Mouse (Mus musculus) C2C12 (cell line): Measurements from ENCODE around the gene Card19. TPM values are rescaled to one million over a fixed set of nuclear protein-coding genes. Genes with fewer than 3 reads are reported as not detected.

Experiments used
- H3K27me3 ChIP-seq: one replicate; pipeline ENCODE4 v1.6.1; 2011; ENCODE audit not compliant: control insufficient read depth, insufficient read depth, insufficient read length
- H3K36me3 ChIP-seq: one replicate; pipeline ENCODE4 v1.6.1; 2011; ENCODE audit not compliant: control insufficient read depth, insufficient read depth
- H3K4me3 ChIP-seq: one replicate; pipeline ENCODE4 v1.5.1; 2011; ENCODE audit warnings: mild to moderate bottlenecking, control low read depth; ENCODE audit not compliant: poor library complexity, insufficient read depth, severe bottlenecking
- H3K79me2 ChIP-seq: one replicate; pipeline ENCODE4 v1.6.1; 2011; ENCODE audit not compliant: control insufficient read depth, insufficient read depth
- H3K79me3 ChIP-seq: one replicate; pipeline ENCODE4 v1.6.1; 2011; ENCODE audit warnings: low read depth, control low read depth
- H3ac ChIP-seq: one replicate; pipeline ENCODE3; 2011; ENCODE audit warnings: low read depth; ENCODE audit not compliant: control insufficient read depth, insufficient read length
- CEBPB ChIP-seq: IDR thresholded peaks from one replicate; pipeline ENCODE4 v1.6.1; 2011; ENCODE audit warnings: low read depth, mild to moderate bottlenecking, control low read depth, moderate library complexity
- CTCF ChIP-seq: IDR thresholded peaks from one replicate; pipeline ENCODE4 v1.5.1; 2011; ENCODE audit not compliant: control insufficient read depth, insufficient read depth, insufficient read length
- FOSL1 ChIP-seq: IDR thresholded peaks from one replicate; pipeline ENCODE4 v1.8.0; 2011; ENCODE audit warnings: mild to moderate bottlenecking, low read length; ENCODE audit not compliant: poor library complexity, insufficient read depth, severe bottlenecking
- MAX ChIP-seq: IDR thresholded peaks from one replicate; pipeline ENCODE4 v1.6.1; 2011; ENCODE audit warnings: mild to moderate bottlenecking, control low read depth
- MYOD1 ChIP-seq: IDR thresholded peaks from one replicate; pipeline ENCODE4 v1.6.1; 2011; ENCODE audit warnings: low read depth; ENCODE audit not compliant: control insufficient read depth, insufficient read length
- MYOG ChIP-seq: IDR thresholded peaks from one replicate; pipeline ENCODE4 v1.6.1; 2011; ENCODE audit not compliant: control insufficient read depth, insufficient read length; ENCODE audit errors: extremely low read depth
- USF1 ChIP-seq: IDR thresholded peaks from one replicate; pipeline ENCODE4 v1.6.1; 2011; ENCODE audit warnings: low read depth, mild to moderate bottlenecking, control low read depth, moderate library complexity
- polyA plus RNA-seq: library from polyadenylated mRNA; unstranded; fragments of >200 nt; fragmentation: generic; extraction: Trizol; gene quantifications from one replicate; pipeline ENCODE4 v1.2.1, GENCODE M21; 2012; ENCODE audit warnings: missing spikeins

The Card19 gene
- polyA plus RNA-seq, 1 experiment, result 159 TPM

DNA sequence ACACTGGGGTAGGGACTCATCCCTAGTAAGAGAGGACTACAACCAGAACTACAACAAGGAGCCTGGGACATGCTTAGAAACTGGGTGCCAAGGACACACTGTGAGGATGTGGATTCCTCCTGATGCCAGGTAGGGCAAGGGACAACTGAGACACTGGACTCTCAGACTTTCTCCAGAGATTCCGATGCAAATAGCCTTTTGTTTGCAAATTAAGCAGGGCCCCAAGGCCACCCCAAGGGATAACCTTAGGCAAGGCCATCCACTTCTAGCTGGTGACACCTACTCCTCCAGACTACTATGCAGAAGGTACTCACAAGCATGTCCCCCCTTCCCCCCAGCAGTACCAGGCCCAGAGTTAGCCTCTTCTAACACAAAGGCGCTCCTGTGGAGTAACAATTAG lies 30.8 kb upstream of the Card19 start:
- Histone ChIP-seq H3K36me3 (no peaks in the 10 kb centered on the region), H3K4me3 (no peak overlapping the region), H3K79me3 (no peaks in the 10 kb centered on the region), H3K79me2 (no peaks in the 10 kb centered on the region), H3ac (no peak overlapping the region), H3K27me3 (no peaks in the 10 kb centered on the region)
- no peak for TF ChIP-seq CEBPB
- TF ChIP-seq USF1, result no peak
- no peak for TF ChIP-seq CTCF
- TF ChIP-seq MYOG, result no peak
- no peak for TF ChIP-seq MYOD1
- TF ChIP-seq MAX, result no peak
- TF ChIP-seq FOSL1, result no peak

- no peak overlapping the region for H3K4me3 ChIP-seq
- H3K36me3 ChIP-seq, result no peaks in the 10 kb centered on the region
- no peaks in the 10 kb centered on the region for H3K27me3 ChIP-seq
- H3ac ChIP-seq, result no peak overlapping the region
- H3K79me3 ChIP-seq, result no peaks in the 10 kb centered on the region
- no peaks in the 10 kb centered on the region for H3K79me2 ChIP-seq
- TF ChIP-seq CTCF (no peak), CEBPB (no peak), MYOG (no peak), FOSL1 (no peak), MYOD1 (no peak), MAX (no peak), USF1 (no peak)
Observed at GRCm38 (mm10) chr13:49246011-49246410, 30.2 kb upstream of the Card19 start.

DNA sequence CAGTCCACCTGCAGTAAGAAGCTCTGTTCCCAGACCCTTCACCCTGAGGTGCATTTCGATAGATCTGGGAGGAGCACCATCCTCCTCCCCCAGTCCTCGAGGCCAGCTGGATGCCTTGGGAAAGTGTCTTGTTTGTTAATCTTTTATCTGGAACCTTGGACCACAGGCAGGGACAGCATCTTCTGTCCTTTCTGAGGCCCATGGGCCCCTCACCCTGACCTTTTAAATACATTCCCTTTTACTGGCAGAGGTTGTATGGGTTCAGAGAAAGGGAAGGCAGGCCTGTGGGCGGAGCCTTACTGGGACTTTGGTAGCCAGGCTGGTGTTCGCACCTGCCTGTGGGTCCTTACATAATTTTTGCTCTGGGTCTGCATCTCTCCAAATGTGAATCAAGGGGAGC lies 29.4 kb upstream of the Card19 start:
- Histone ChIP-seq H3ac (no peak overlapping the region), H3K79me2 (no peaks in the 10 kb centered on the region), H3K27me3 (no peaks in the 10 kb centered on the region)

GRCm38 (mm10) chr13:49243492-49243891 lies 27.7 kb upstream of the Card19 start:
- Histone ChIP-seq H3K36me3 (no peaks in the 10 kb centered on the region), H3K4me3 (no peak overlapping the region), H3K27me3 (no peaks in the 10 kb centered on the region), H3K79me3 (no peaks in the 10 kb centered on the region), H3ac (no peak overlapping the region), H3K79me2 (no peaks in the 10 kb centered on the region)
- TF ChIP-seq CTCF (no peak), MYOG (no peak), MYOD1 (no peak), MAX (no peak), USF1 (no peak), CEBPB (no peak), FOSL1 (no peak)

More for the DNA sequence above, 29.4 kb upstream of the Card19 start:
- TF ChIP-seq CTCF (no peak), USF1 (no peak), MAX (no peak), FOSL1 (no peak), MYOG (no peak), CEBPB (no peak), MYOD1 (no peak)
- H3K79me3 ChIP-seq, result no peaks in the 10 kb centered on the region
- H3K4me3 ChIP-seq, result no peak overlapping the region
- H3K36me3 ChIP-seq, result no peaks in the 10 kb centered on the region

DNA sequence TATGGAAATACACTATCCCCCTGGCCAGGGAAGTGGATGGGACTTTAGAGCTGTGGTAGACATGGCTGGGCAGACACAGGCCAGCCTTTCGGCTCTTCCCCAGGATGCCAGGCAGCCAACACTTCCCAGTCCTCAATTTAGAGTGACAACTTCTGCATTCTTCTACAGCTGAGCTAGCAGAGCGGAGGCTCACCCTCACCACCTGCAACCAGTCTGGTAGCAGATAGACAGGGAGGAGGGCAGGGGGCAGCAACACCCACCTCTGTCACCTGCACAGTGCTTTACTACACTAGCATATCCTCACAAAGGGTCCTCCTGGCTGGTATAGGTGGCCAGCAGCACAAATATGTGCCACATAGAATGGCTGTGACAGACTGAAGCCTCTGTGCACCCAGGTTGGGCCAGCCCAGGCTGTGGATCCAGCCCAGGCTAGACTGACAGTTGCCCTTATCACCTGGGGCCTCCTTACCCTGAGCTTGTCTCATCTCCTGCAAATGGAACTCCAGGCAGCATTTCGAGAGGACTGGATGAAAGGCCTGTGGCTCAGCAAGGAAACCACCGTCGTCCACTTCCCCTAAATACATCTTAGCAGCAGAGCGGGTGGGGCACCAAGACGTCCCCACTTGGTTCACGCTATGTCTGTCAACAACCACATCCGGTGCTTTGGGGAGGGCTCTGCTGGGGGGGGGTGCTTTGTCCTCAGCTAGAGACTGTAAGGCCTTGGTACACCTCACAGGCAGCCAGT lies 26.7 kb upstream of the Card19 start:
- H3K36me3 ChIP-seq, result no peaks in the 10 kb centered on the region
- TF ChIP-seq CEBPB, result no peak
- TF ChIP-seq MAX, result no peak
- no peak for TF ChIP-seq MYOD1
- TF ChIP-seq MYOG, result no peak
- TF ChIP-seq FOSL1, result no peak
- no peak for TF ChIP-seq CTCF
- TF ChIP-seq USF1, result no peak
- H3ac ChIP-seq, result no peak overlapping the region
- no peaks in the 10 kb centered on the region for H3K79me2 ChIP-seq
- H3K27me3 ChIP-seq, result no peaks in the 10 kb centered on the region
- no peaks in the 10 kb centered on the region for H3K79me3 ChIP-seq
- H3K4me3 ChIP-seq, result no peak overlapping the region

GRCm38 (mm10) chr13:49238737-49239136 lies 22.9 kb upstream of the Card19 start:
- Histone ChIP-seq H3K79me3 (no peaks in the 10 kb centered on the region), H3K36me3 (no peaks in the 10 kb centered on the region), H3ac (no peak overlapping the region), H3K4me3 (no peak overlapping the region), H3K27me3 (no peaks in the 10 kb centered on the region), H3K79me2 (no peaks in the 10 kb centered on the region)
- no peak for TF ChIP-seq MYOG
- no peak for TF ChIP-seq CEBPB
- no peak for TF ChIP-seq CTCF
- TF ChIP-seq FOSL1, result no peak
- no peak for TF ChIP-seq USF1
- no peak for TF ChIP-seq MAX
